Mouse (Mus musculus) frontal cortex, adult 2 months (tissue): Measurements from ENCODE around the gene Akt1. TPM values are rescaled to one million over a fixed set of nuclear protein-coding genes. Genes with fewer than 3 reads are reported as not detected.

Source experiments
- DNase-seq, 2 experiments: peaks; one replicate each; pipeline ENCODE4 v3.0.0; 2022; ENCODE audit warnings: low spot score in 1 of 2; ENCODE audit errors: extremely low spot score in 1 of 2
- polyA plus RNA-seq: library from polyadenylated mRNA; depleted of rRNA; stranded (reverse); fragments of >200 nt; gene quantifications from 2 replicates; pipeline ENCODE4 v1.2.3, GENCODE M21; 2012

Gene Akt1
- polyA plus RNA-seq, 1 experiment, result 175 TPM

GRCm38 (mm10) chr12:112630796-112631195 lies 43.9 kb downstream of the Akt1 start:
- no peak for DNase-seq

GRCm38 (mm10) chr12:112630029-112630428 lies 44.7 kb downstream of the Akt1 start:
- DNase-seq, result no peak

GRCm38 (mm10) chr12:112628928-112629721 lies 45.6 kb downstream of the Akt1 start:
- DNase-seq, result no peak

GRCm38 (mm10) chr12:112628197-112628596 lies 46.5 kb downstream of the Akt1 start:
- DNase-seq, result no peak

- no peak for DNase-seq
Observed at GRCm38 (mm10) chr12:112627097-112627881, 47.4 kb downstream of the Akt1 start.

GRCm38 (mm10) chr12:112626455-112626854 lies 48.2 kb downstream of the Akt1 start:
- no peak for DNase-seq

- DNase-seq, result no peak
Observed at GRCm38 (mm10) chr12:112625700-112626099, 49.0 kb downstream of the Akt1 start.

- DNase-seq, result peak in 1 of 2 experiments; percentile 87
Observed at GRCm38 (mm10) chr12:112623742-112624141, 50.9 kb downstream of the Akt1 start.

- DNase-seq, result no peak
Observed at GRCm38 (mm10) chr12:112621900-112622299, 52.8 kb downstream of the Akt1 start.

- no peak for DNase-seq
Observed at GRCm38 (mm10) chr12:112620354-112621061, 54.2 kb downstream of the Akt1 start.

- no peak for DNase-seq
Observed at GRCm38 (mm10) chr12:112619686-112620353, 54.9 kb downstream of the Akt1 start, which contains the start of gene Adssl1. Gene Adssl1 (plus strand): TSS chr12:112620045.

- DNase-seq, result no peak
Observed at GRCm38 (mm10) chr12:112618981-112619685, 55.6 kb downstream of the Akt1 start.

- DNase-seq, result peak; percentile 63 to 78
Observed at GRCm38 (mm10) chr12:112617898-112618380, 56.7 kb downstream of the Akt1 start.

- peak; percentile 82 to 87 for DNase-seq
Observed at GRCm38 (mm10) chr12:112617184-112617583, 57.5 kb downstream of the Akt1 start.

- DNase-seq, result no peak
Observed at GRCm38 (mm10) chr12:112616668-112617067, 58.0 kb downstream of the Akt1 start.

- DNase-seq, result no peak
Observed at GRCm38 (mm10) chr12:112609031-112609430, 65.7 kb downstream of the Akt1 start.

GRCm38 (mm10) chr12:112606998-112607397 lies 67.7 kb downstream of the Akt1 start:
- no peak for DNase-seq

GRCm38 (mm10) chr12:112605766-112606165 lies 68.9 kb downstream of the Akt1 start:
- DNase-seq, result peak in 1 of 2 experiments; percentile 89
